Mouse (Mus musculus) hindbrain, embryonic 16.5 days (tissue): ENCODE data around the gene Hivep2. TPM values are rescaled to one million over a fixed set of nuclear protein-coding genes. Genes with fewer than 3 reads are reported as not detected.

Source experiments
- ATAC-seq: fragments of 200-750 bp; cut with Nextera tagmentation; 2 replicates; pipeline ENCODE4 v1.8.0; 2017; ENCODE audit warnings: moderate TSS enrichment, moderate library complexity
- H3K27ac ChIP-seq: fragments of 300-500 bp; sonication (generic); 2 replicates; pipeline ENCODE4 v1.5.1; 2014; ENCODE audit warnings: low read depth, mild to moderate bottlenecking, control low read depth, low read length, moderate library complexity
- H3K27me3 ChIP-seq: fragments of 300-500 bp; sonication (generic); replicated peaks from 2 replicates; pipeline ENCODE4 v1.6.1; 2014; ENCODE audit warnings: low read length; ENCODE audit not compliant: control insufficient read depth, insufficient read depth
- H3K36me3 ChIP-seq: fragments of 300-500 bp; sonication (generic); 2 replicates; pipeline ENCODE4 v1.6.1; 2014; ENCODE audit warnings: mild to moderate bottlenecking, low read length, moderate library complexity, mixed read lengths; ENCODE audit not compliant: control insufficient read depth, insufficient read depth
- H3K4me1 ChIP-seq: fragments of 300-500 bp; sonication (generic); 2 replicates; pipeline ENCODE4 v1.6.1; 2014; ENCODE audit warnings: low read depth, low read length; ENCODE audit not compliant: control insufficient read depth, insufficient read depth
- H3K4me2 ChIP-seq: fragments of 300-500 bp; sonication (generic); 2 replicates; pipeline ENCODE4 v1.6.1; 2014; ENCODE audit warnings: mild to moderate bottlenecking, low read length, control low read depth, moderate library complexity
- H3K4me3 ChIP-seq: fragments of 300-500 bp; sonication (generic); 2 replicates; pipeline ENCODE4 v1.5.1; 2014; ENCODE audit warnings: mild to moderate bottlenecking, low read length, control low read depth, moderate library complexity
- H3K9ac ChIP-seq: fragments of 300-500 bp; sonication (generic); 2 replicates; pipeline ENCODE4 v1.6.1; 2014; ENCODE audit warnings: low read depth, mild to moderate bottlenecking, control low read depth, low read length, moderate library complexity
- H3K9me3 ChIP-seq: fragments of 300-500 bp; sonication (generic); 2 replicates; pipeline ENCODE4 v1.6.1; 2014; ENCODE audit warnings: mild to moderate bottlenecking, low read length, moderate library complexity; ENCODE audit not compliant: control insufficient read depth
- WGBS: fragments of 180-500 bp; shearing (Covaris S2); extraction: QIAGEN DNeasy Blood & Tissue Kit; methylation state at CpG from one replicate; pipeline ENCODE4 v1.1.7; 2014; 5-methylcytosine and 5-hydroxymethylcytosine counted together
- polyA plus RNA-seq: library from polyadenylated mRNA; unstranded; fragments of >200 nt; fragmentation: Nextera tagmentation; extraction: Ambion mirVana; gene quantifications from 2 replicates; pipeline ENCODE4 v1.2.1, GENCODE M21; 2015

Gene Hivep2
- polyA plus RNA-seq, 1 experiment from 2014 or later, result 12.5 TPM

- ATAC-seq, result no peak
- no peaks in the 10 kb centered on the region for H3K9me3 ChIP-seq
- H3K36me3 ChIP-seq, result no peaks in the 10 kb centered on the region
- WGBS, result 76% methylated on average over 7 of the region's 7 CpGs
- H3K9ac ChIP-seq, result no peak overlapping the region
- H3K4me3 ChIP-seq, result no peak overlapping the region
- no peaks in the 10 kb centered on the region for H3K27me3 ChIP-seq
- no peaks in the 10 kb centered on the region for H3K4me1 ChIP-seq
- H3K4me2 ChIP-seq, result no peak overlapping the region
- H3K27ac ChIP-seq, result no peak overlapping the region
Measured at GRCm38 (mm10) chr10:13946498-13946897, 19.4 kb upstream of the Hivep2 start.

DNA sequence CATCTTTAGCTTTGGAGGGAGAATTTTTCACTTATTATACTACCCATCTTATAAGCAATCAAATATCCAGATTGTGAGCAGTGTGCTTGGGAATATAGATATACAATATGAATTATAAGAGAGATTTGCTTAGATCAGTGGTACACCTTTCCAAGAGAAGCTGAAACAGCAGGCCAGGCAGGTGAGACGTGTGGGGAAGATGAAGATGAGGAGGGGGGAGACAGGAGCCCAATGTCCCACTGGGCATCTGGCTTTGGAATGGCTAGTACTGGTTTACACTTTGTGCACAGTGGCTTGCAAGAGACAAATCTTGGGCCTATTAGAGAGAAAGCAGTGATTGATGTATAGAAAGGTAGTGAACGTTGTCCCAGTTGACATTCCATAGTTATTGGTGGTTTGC is 2.9 kb upstream of the Hivep2 start:
- H3K4me2 ChIP-seq, result no peak overlapping the region
- no peaks in the 10 kb centered on the region for H3K4me1 ChIP-seq
- H3K9ac ChIP-seq, result no peak overlapping the region
- H3K27me3 ChIP-seq, result no peaks in the 10 kb centered on the region
- H3K27ac ChIP-seq, result no peak overlapping the region
- H3K4me3 ChIP-seq, result no peak overlapping the region
- no peaks in the 10 kb centered on the region for H3K36me3 ChIP-seq
- no peaks in the 10 kb centered on the region for H3K9me3 ChIP-seq
- 65% methylated on average over 2 of the region's 2 CpGs for WGBS
- no peak for ATAC-seq

- no peak overlapping the region for H3K27ac ChIP-seq
Measured at GRCm38 (mm10) chr10:13963908-13964500, 1.9 kb upstream of the Hivep2 start.

DNA sequence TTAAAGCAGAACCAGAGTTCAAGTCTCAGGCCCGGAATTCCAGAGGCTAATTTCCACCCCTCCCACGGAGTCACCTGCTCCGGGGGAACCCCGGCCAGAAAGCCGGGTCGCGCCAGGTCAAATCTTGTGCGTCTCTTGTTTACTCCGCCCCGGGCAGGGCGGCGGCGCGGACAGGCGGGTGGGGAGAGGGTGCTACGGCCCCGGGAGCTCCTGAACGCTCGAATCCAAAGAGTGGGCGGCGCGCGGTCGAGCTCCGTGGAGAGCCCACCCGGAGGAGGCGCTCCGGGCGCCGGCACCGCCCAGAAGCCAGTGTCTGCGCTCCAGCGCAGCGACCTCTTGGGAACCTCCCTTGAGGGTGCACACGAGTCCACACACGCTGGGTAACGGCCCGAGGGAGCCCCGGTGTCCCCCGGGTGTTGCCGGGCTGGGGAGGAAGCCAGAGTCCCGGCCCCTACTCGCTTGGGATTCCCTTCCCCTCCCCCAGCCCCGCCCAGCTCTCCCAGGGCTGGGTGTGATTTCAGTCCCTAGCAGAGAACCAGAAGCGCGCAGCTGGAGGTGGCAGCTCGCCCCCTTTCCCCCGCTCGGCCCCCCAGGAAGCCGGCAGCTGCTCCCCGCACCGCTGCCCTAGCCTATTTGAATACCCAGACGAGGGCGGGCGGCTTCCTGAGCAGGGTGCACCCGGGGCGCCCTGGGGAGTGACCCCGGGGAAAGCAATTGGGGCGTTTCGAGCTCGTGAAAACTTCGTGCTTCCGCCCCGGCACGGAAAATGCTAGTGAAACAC is 1.2 kb upstream of the Hivep2 start:
- no peaks in the 10 kb centered on the region for H3K27me3 ChIP-seq
- H3K4me2 ChIP-seq, result peak overlapping the region; percentile 100
- peak overlapping the region; percentile 67 for H3K4me3 ChIP-seq
- no peaks in the 10 kb centered on the region for H3K36me3 ChIP-seq
- H3K4me1 ChIP-seq, result peaks cover 3% of the 10 kb centered on the region; the same call in 1 of the 2 replicates
- H3K9ac ChIP-seq, result peak overlapping the region; percentile 90
- no peaks in the 10 kb centered on the region for H3K9me3 ChIP-seq
- peak overlapping the region; percentile 98 for H3K27ac ChIP-seq
- under 1% methylated on average over 54 of the region's 65 CpGs for WGBS
- peak; percentile 25 for ATAC-seq

More at GRCm38 (mm10) chr10:13963908-13964500, 1.9 kb upstream of the Hivep2 start:
- H3K4me3 ChIP-seq, result peak overlapping the region; percentile 67
- ATAC-seq, result no peak
- H3K36me3 ChIP-seq, result no peaks in the 10 kb centered on the region
- no peaks in the 10 kb centered on the region for H3K27me3 ChIP-seq
- 7% methylated on average over 8 of the region's 8 CpGs for WGBS
- peak overlapping the region; percentile 90 for H3K9ac ChIP-seq
- no peaks in the 10 kb centered on the region for H3K9me3 ChIP-seq
- peaks cover 3% of the 10 kb centered on the region; the same call in 1 of the 2 replicates for H3K4me1 ChIP-seq
- peak overlapping the region; percentile 100 for H3K4me2 ChIP-seq

- no peaks in the 10 kb centered on the region for H3K36me3 ChIP-seq
- H3K27me3 ChIP-seq, result no peaks in the 10 kb centered on the region
- ATAC-seq, result peak; percentile 77
- peak overlapping the region; percentile 100 for H3K4me2 ChIP-seq
- peak overlapping the region; percentile 67 for H3K4me3 ChIP-seq
- WGBS, result under 1% methylated on average over 48 of the region's 54 CpGs
- peak overlapping the region; percentile 98 for H3K27ac ChIP-seq
- H3K4me1 ChIP-seq, result peaks cover 3% of the 10 kb centered on the region; the same call in 1 of the 2 replicates
- peak overlapping the region; percentile 90 for H3K9ac ChIP-seq
- no peaks in the 10 kb centered on the region for H3K9me3 ChIP-seq
Measured at GRCm38 (mm10) chr10:13965316-13965973, 430 bp upstream of the Hivep2 start.

GRCm38 (mm10) chr10:13966830-13967450 is 1.1 kb downstream of the Hivep2 start:
- peak; percentile 55 for ATAC-seq
- H3K27me3 ChIP-seq, result no peaks in the 10 kb centered on the region
- no peaks in the 10 kb centered on the region for H3K36me3 ChIP-seq
- peak overlapping the region; percentile 90 for H3K9ac ChIP-seq
- H3K4me1 ChIP-seq, result peaks cover 3% of the 10 kb centered on the region; the same call in 1 of the 2 replicates
- under 1% methylated on average over 34 of the region's 66 CpGs for WGBS
- peak overlapping the region; percentile 67 for H3K4me3 ChIP-seq
- peak overlapping the region; percentile 100 for H3K4me2 ChIP-seq
- no peaks in the 10 kb centered on the region for H3K9me3 ChIP-seq
- peak overlapping the region; percentile 98 for H3K27ac ChIP-seq

DNA sequence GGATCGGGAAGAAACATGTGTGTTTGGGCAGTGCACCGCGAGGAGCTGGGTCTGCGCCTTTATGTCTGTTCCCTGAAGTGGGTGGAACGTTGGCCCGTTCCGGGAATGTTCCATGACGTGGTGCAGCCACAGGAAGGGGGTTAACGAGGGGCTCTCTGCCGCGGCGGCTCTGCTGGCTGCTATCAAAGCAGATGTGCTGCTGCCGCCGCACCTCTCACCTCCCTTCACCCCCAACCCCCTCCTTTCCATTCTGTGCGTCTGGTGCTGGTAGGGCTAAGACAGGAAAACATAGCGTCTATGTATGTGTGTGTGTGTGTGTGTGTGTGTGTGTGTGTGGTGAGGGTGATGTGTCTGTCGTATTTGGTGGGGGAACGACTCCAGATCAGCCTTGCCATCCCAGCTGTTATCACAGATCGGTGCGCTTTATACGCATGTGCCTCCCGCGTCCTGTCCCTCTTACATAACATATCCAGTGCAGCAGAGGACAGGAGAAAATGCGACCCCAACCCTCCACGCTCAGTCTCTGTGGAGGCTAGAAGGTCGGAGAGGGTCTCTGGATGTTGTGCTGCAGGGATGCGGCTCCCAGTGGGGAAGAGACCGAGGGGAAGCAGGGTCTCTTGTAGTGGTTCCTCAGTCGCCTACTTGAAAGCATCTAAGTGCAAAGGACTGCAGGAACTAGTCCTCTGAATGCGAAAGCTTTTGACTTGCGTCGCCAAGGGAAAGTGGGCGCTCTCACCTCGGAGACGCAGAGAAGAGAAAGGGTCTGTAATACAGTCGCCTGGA is 1.8 kb downstream of the Hivep2 start:
- peak overlapping the region; percentile 67 for H3K4me3 ChIP-seq
- H3K9ac ChIP-seq, result peak overlapping the region; percentile 90
- H3K36me3 ChIP-seq, result no peaks in the 10 kb centered on the region
- H3K27ac ChIP-seq, result peak overlapping the region; percentile 98
- H3K27me3 ChIP-seq, result no peaks in the 10 kb centered on the region
- peak; percentile 77 for ATAC-seq
- no peaks in the 10 kb centered on the region for H3K9me3 ChIP-seq
- peaks cover 3% of the 10 kb centered on the region; the same call in 1 of the 2 replicates for H3K4me1 ChIP-seq
- peak overlapping the region; percentile 100 for H3K4me2 ChIP-seq
- WGBS, result under 1% methylated on average over 32 of the region's 36 CpGs

- Histone ChIP-seq H3K36me3 (no peaks in the 10 kb centered on the region), H3K27me3 (no peaks in the 10 kb centered on the region), H3K4me2 (peak overlapping the region; percentile 100), H3K9me3 (no peaks in the 10 kb centered on the region), H3K27ac (peak overlapping the region; percentile 98), H3K4me3 (peak overlapping the region; percentile 67), H3K9ac (peak overlapping the region; percentile 90), H3K4me1 (peaks cover 3% of the 10 kb centered on the region; the same call in 1 of the 2 replicates)
- ATAC-seq, result no peak
- WGBS, result 8% methylated on average over 5 of the region's 5 CpGs
Measured at GRCm38 (mm10) chr10:13968234-13968555, 2.3 kb downstream of the Hivep2 start.
